Mouse (Mus musculus) ES-E14 (cell line): ENCODE results near the gene Tpo. TPM values are rescaled to one million over a fixed set of nuclear protein-coding genes. Genes with fewer than 3 reads are reported as not detected.

Source experiments
- DNase-seq: peaks from one replicate; pipeline ENCODE4 v3.0.0-alpha.2; 2013; ENCODE audit warnings: low read depth, low spot score
- H3K27ac ChIP-seq: 2 replicates; pipeline ENCODE4 v1.5.1; 2012; ENCODE audit warnings: low read depth, mild to moderate bottlenecking, low read length, moderate library complexity, mixed read lengths; ENCODE audit not compliant: poor library complexity, insufficient read depth, severe bottlenecking
- H3K36me3 ChIP-seq: 2 replicates; pipeline ENCODE4 v1.6.1; 2012; ENCODE audit warnings: mild to moderate bottlenecking, low read length, moderate library complexity, mixed read lengths; ENCODE audit not compliant: control insufficient read depth, poor library complexity, insufficient read depth, severe bottlenecking
- H3K4me1 ChIP-seq, 2 experiments: fragments of 150-350 bp in 1 of 2; sonication (generic) in 1 of 2; 2 replicates each; pipeline ENCODE4 v1.6.1; 2012; ENCODE audit warnings: low read length in 2 of 2, mild to moderate bottlenecking in 1 of 2, mixed read lengths in 1 of 2; ENCODE audit not compliant: control insufficient read depth in 2 of 2, insufficient read depth in 2 of 2, poor library complexity in 1 of 2
- H3K4me3 ChIP-seq, 2 experiments: fragments of 150-350 bp in 1 of 2; sonication (generic) in 1 of 2; 2 replicates each; pipeline ENCODE4 v1.5.1; 2012; ENCODE audit warnings: low read length in 2 of 2, low read depth in 1 of 2, mild to moderate bottlenecking in 1 of 2, mixed read lengths in 1 of 2; ENCODE audit not compliant: insufficient read depth in 1 of 2, poor library complexity in 1 of 2, severe bottlenecking in 1 of 2
- H3K9ac ChIP-seq: 2 replicates; pipeline ENCODE4 v1.6.1; 2012; ENCODE audit warnings: low read depth, mild to moderate bottlenecking, low read length, mixed read lengths; ENCODE audit not compliant: poor library complexity, insufficient read depth, severe bottlenecking
- H3K9me3 ChIP-seq: fragments of 150-350 bp; sonication (generic); 2 replicates; pipeline ENCODE4 v1.6.1; 2012; ENCODE audit warnings: low read depth, mild to moderate bottlenecking, low read length; ENCODE audit not compliant: control insufficient read depth, insufficient read depth
- CHD2 ChIP-seq: IDR thresholded peaks from 2 replicates; pipeline ENCODE4 v1.6.1; 2014; ENCODE audit warnings: mild to moderate bottlenecking, low read depth, low read length, inconsistent platforms
- HCFC1 ChIP-seq: IDR thresholded peaks from 2 replicates; pipeline ENCODE4 v1.6.1; 2012; ENCODE audit warnings: low read length, inconsistent platforms, borderline replicate concordance; ENCODE audit not compliant: insufficient read depth
- MAFK ChIP-seq: IDR thresholded peaks from 2 replicates; pipeline ENCODE4 v1.6.1; 2014; ENCODE audit warnings: mild to moderate bottlenecking, low read depth, low read length, inconsistent platforms; ENCODE audit not compliant: insufficient read depth
- ZC3H11A ChIP-seq: IDR thresholded peaks from 2 replicates; pipeline ENCODE4 v1.6.1; 2012; ENCODE audit warnings: low read depth, mild to moderate bottlenecking, inconsistent platforms, low read length, borderline replicate concordance
- ZNF384 ChIP-seq: IDR thresholded peaks from 2 replicates; pipeline ENCODE4 v1.6.1; 2012; ENCODE audit warnings: low read depth, low read length, inconsistent platforms
- in situ Hi-C, 2 experiments: fragments of 600-800 bp; cut with MboI; formaldehyde crosslinking; loops; one replicate each; pipeline ENCODE4 v1.15.1; 2025; ENCODE audit warnings: low sequenced_read_pairs in 2 of 2, inconsistent platforms in 1 of 2; ENCODE audit not compliant: unreplicated experiment in 2 of 2
- total RNA-seq: library from RNA; depleted of rRNA; stranded (reverse); fragments of 300-350 nt; gene quantifications from 2 replicates; pipeline ENCODE4 v1.2.3, GENCODE M21; 2012; rRNA removed

Gene Tpo
- total RNA-seq, 1 experiment, result 0.31 TPM

GRCm38 (mm10) chr12:30015501-30015900, 116.9 kb downstream of the Tpo start:
- no peaks in the 10 kb centered on the region for H3K9me3 ChIP-seq
- DNase-seq, result no peak
- peaks cover 5% of the 10 kb centered on the region; the same call in 1 of the 2 replicates for H3K36me3 ChIP-seq
- no peak overlapping the region for H3K9ac ChIP-seq
- H3K27ac ChIP-seq, result no peak overlapping the region
- in situ Hi-C loops, result no loop called here
- no peaks in the 10 kb centered on the region for H3K4me1 ChIP-seq
- H3K4me3 ChIP-seq, result no peak overlapping the region
- no peak for TF ChIP-seq ZC3H11A
- TF ChIP-seq HCFC1, result no peak
- no peak for TF ChIP-seq ZNF384
- no peak for TF ChIP-seq MAFK
- TF ChIP-seq CHD2, result no peak

GRCm38 (mm10) chr12:30008741-30009140, 123.7 kb downstream of the Tpo start:
- Histone ChIP-seq H3K36me3 (peaks cover 5% of the 10 kb centered on the region; the same call in 1 of the 2 replicates), H3K4me3 (no peak overlapping the region), H3K27ac (no peak overlapping the region), H3K4me1 (no peaks in the 10 kb centered on the region), H3K9ac (no peak overlapping the region), H3K9me3 (no peaks in the 10 kb centered on the region)
- no peak for TF ChIP-seq MAFK
- TF ChIP-seq CHD2, result no peak
- TF ChIP-seq ZNF384, result no peak
- TF ChIP-seq HCFC1, result no peak
- TF ChIP-seq ZC3H11A, result no peak
- DNase-seq, result no peak
- in situ Hi-C loops, result no loop called here

GRCm38 (mm10) chr12:30006586-30006985, 125.8 kb downstream of the Tpo start:
- in situ Hi-C loops, result no loop called here
- TF ChIP-seq HCFC1 (no peak), MAFK (no peak), ZC3H11A (no peak), ZNF384 (no peak), CHD2 (no peak)
- peaks cover 4% of the 10 kb centered on the region; the same call in 1 of the 2 replicates for H3K36me3 ChIP-seq

More at GRCm38 (mm10) chr12:30006586-30006985, 125.8 kb downstream of the Tpo start:
- H3K4me1 ChIP-seq, result no peaks in the 10 kb centered on the region
- no peaks in the 10 kb centered on the region for H3K9me3 ChIP-seq
- no peak overlapping the region for H3K4me3 ChIP-seq
- no peak overlapping the region for H3K27ac ChIP-seq
- no peak overlapping the region for H3K9ac ChIP-seq
- DNase-seq, result no peak

Other genes with a start within 250 kb of the Tpo start
- 43.8 and 53.7 TPM in 2 replicates for gene Pxdn, start 195.0 kb downstream of the Tpo start, total RNA-seq
- not detected in 2 replicates for gene Sntg2, start 240.8 kb upstream of the Tpo start, total RNA-seq